Mouse (Mus musculus): ENCODE results near the gene Cer1. TPM values are rescaled to one million over a fixed set of nuclear protein-coding genes. Genes with fewer than 3 reads are reported as not detected.

Cer1 gene
- polyA plus RNA-seq, 1 experiment from 2014 or later = 0.25 TPM

DNA sequence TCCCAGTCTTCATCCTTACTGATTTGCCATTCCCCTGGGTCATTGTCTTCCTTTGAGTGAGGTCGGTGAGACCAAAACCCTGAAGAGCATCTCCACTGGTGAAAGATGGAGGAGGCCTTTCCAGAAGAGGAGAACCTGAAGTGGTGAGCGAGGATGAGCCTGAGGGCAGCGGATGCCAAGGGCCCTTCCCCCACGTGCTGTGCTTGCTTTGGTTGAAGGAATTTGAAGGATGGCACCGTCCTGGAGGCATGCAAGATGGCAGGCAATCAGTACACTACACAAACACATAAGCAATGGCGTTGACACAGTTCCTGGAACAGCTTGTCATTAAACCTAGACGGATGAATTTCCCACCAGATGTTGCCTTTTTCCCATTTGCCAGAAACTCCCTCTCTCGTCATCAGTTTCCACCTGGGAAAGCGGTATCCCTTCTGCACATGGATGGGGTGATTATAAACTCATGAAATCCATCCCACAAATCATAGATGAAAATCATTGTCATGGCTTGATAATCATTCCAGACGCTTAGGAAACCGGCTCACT is 29.7 kb upstream of the Cer1 start:
- Histone ChIP-seq H3K27me3 (ENCODE audit: control insufficient read depth, insufficient read depth, low read length) (no peaks in the 10 kb centered on the region), H3K4me1 (ENCODE audit: control insufficient read depth, insufficient read depth, low read length) (no peaks in the 10 kb centered on the region), H3K27ac (ENCODE audit: low read length) (no peak overlapping the region), H3K36me3 (ENCODE audit: control insufficient read depth, insufficient read depth, low read length) (no peaks in the 10 kb centered on the region), H3K4me2 (ENCODE audit: low read depth, low read length) (no peak overlapping the region), H3K9ac (ENCODE audit: low read length) (no peak overlapping the region), H3K9me3 (replicated peaks; ENCODE audit: control insufficient read depth, low read length) (no peaks in the 10 kb centered on the region), H3K4me3 (replicated peaks; ENCODE audit: low read length) (no peak overlapping the region)
- no peak for ATAC-seq (ENCODE audit: insufficient read depth, low FRiP score)
- WGBS = 80% methylated on average over 11 of the region's 11 CpGs

GRCm38 (mm10) chr4:82895227-82895626 is 10.3 kb upstream of the Cer1 start:
- H3K9ac ChIP-seq (ENCODE audit: low read length) = no peak overlapping the region
- no peak for ATAC-seq (ENCODE audit: insufficient read depth, low FRiP score)
- WGBS = 67% methylated on average over 10 of the region's 10 CpGs
- no peaks in the 10 kb centered on the region for H3K4me1 ChIP-seq (ENCODE audit: control insufficient read depth, insufficient read depth, low read length)
- H3K9me3 ChIP-seq (replicated peaks; ENCODE audit: control insufficient read depth, low read length) = no peaks in the 10 kb centered on the region
- H3K4me2 ChIP-seq (ENCODE audit: low read depth, low read length) = no peak overlapping the region
- H3K36me3 ChIP-seq (ENCODE audit: control insufficient read depth, insufficient read depth, low read length) = no peaks in the 10 kb centered on the region
- H3K4me3 ChIP-seq (replicated peaks; ENCODE audit: low read length) = no peak overlapping the region
- no peak overlapping the region for H3K27ac ChIP-seq (ENCODE audit: low read length)
- no peaks in the 10 kb centered on the region for H3K27me3 ChIP-seq (ENCODE audit: control insufficient read depth, insufficient read depth, low read length)

- Histone ChIP-seq H3K4me3 (replicated peaks; ENCODE audit: low read length) (no peak overlapping the region), H3K4me2 (ENCODE audit: low read depth, low read length) (no peak overlapping the region), H3K9ac (ENCODE audit: low read length) (no peak overlapping the region), H3K27ac (ENCODE audit: low read length) (peak overlapping the region; percentile 64; the same call in 1 of the 2 replicates), H3K27me3 (ENCODE audit: control insufficient read depth, insufficient read depth, low read length) (no peaks in the 10 kb centered on the region), H3K9me3 (replicated peaks; ENCODE audit: control insufficient read depth, low read length) (no peaks in the 10 kb centered on the region), H3K36me3 (ENCODE audit: control insufficient read depth, insufficient read depth, low read length) (no peaks in the 10 kb centered on the region), H3K4me1 (ENCODE audit: control insufficient read depth, insufficient read depth, low read length) (no peaks in the 10 kb centered on the region)
- WGBS = 84% methylated on average over 5 of the region's 5 CpGs
- no peak for ATAC-seq (ENCODE audit: insufficient read depth, low FRiP score)
Measured at GRCm38 (mm10) chr4:82892247-82892646, 7.3 kb upstream of the Cer1 start.

- 56% methylated on average over 2 of the region's 2 CpGs for WGBS
- no peak overlapping the region for H3K4me2 ChIP-seq (ENCODE audit: low read depth, low read length)
Measured at GRCm38 (mm10) chr4:82891566-82891965, 6.6 kb upstream of the Cer1 start.

DNA sequence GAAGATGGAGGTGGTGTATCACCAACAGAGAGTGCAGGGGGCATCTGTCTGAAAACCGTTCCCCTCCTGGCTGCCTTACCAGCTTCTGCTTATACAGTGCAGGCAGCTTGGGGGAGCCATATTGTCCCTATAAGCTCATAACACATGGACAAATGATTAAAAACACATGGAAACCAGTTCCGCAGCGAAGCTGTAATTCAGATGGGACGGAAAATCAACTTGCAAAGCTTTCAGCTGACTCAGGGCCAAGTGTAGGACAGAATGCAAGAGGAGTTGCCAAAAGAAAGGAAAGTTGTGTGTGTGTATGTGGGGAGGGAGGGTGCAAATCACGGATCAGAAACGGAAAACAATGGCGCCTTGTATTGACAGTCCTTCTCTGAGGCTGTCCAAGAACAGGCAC is 6.1 kb upstream of the Cer1 start:
- no peak overlapping the region for H3K9ac ChIP-seq (ENCODE audit: low read length)
- peak; percentile 80; the same call in 1 of the 2 replicates for ATAC-seq (ENCODE audit: insufficient read depth, low FRiP score)
- no peak overlapping the region for H3K4me2 ChIP-seq (ENCODE audit: low read depth, low read length)
- no peaks in the 10 kb centered on the region for H3K9me3 ChIP-seq (replicated peaks; ENCODE audit: control insufficient read depth, low read length)
- H3K27ac ChIP-seq (ENCODE audit: low read length) = peak overlapping the region; percentile 77
- 42% methylated on average over 7 of the region's 7 CpGs for WGBS
- H3K4me3 ChIP-seq (replicated peaks; ENCODE audit: low read length) = no peak overlapping the region
- no peaks in the 10 kb centered on the region for H3K4me1 ChIP-seq (ENCODE audit: control insufficient read depth, insufficient read depth, low read length)
- H3K36me3 ChIP-seq (ENCODE audit: control insufficient read depth, insufficient read depth, low read length) = no peaks in the 10 kb centered on the region
- no peaks in the 10 kb centered on the region for H3K27me3 ChIP-seq (ENCODE audit: control insufficient read depth, insufficient read depth, low read length)

More at GRCm38 (mm10) chr4:82891566-82891965, 6.6 kb upstream of the Cer1 start:
- Histone ChIP-seq H3K9me3 (replicated peaks; ENCODE audit: control insufficient read depth, low read length) (no peaks in the 10 kb centered on the region), H3K36me3 (ENCODE audit: control insufficient read depth, insufficient read depth, low read length) (no peaks in the 10 kb centered on the region), H3K27me3 (ENCODE audit: control insufficient read depth, insufficient read depth, low read length) (no peaks in the 10 kb centered on the region), H3K27ac (ENCODE audit: low read length) (peak overlapping the region; percentile 64; the same call in 1 of the 2 replicates), H3K9ac (ENCODE audit: low read length) (no peak overlapping the region), H3K4me3 (replicated peaks; ENCODE audit: low read length) (no peak overlapping the region), H3K4me1 (ENCODE audit: control insufficient read depth, insufficient read depth, low read length) (no peaks in the 10 kb centered on the region)
- no peak for ATAC-seq (ENCODE audit: insufficient read depth, low FRiP score)

DNA sequence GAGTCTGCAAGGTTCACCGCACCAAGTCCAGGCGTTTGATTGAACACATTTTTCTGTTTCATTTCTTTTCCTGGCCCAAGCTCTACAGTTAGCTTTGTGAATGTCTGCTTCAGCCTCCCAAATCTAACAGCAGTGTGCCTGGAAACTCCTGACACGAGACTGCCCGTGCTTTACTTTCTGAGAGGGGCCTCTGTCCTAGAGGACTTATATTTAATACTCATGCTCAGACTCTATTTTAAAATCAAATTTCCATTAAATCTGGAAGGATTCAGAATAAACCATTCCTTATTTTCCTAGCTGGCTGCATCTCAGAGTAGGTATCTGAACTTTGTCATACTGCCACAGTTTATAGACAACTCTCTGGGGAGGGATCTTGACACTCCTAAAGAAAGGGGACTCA is 5.6 kb upstream of the Cer1 start:
- ATAC-seq (ENCODE audit: insufficient read depth, low FRiP score) = peak; percentile 38; the same call in 1 of the 2 replicates
- Histone ChIP-seq H3K27ac (ENCODE audit: low read length) (peak overlapping the region; percentile 77), H3K9me3 (replicated peaks; ENCODE audit: control insufficient read depth, low read length) (no peaks in the 10 kb centered on the region)

DNA sequence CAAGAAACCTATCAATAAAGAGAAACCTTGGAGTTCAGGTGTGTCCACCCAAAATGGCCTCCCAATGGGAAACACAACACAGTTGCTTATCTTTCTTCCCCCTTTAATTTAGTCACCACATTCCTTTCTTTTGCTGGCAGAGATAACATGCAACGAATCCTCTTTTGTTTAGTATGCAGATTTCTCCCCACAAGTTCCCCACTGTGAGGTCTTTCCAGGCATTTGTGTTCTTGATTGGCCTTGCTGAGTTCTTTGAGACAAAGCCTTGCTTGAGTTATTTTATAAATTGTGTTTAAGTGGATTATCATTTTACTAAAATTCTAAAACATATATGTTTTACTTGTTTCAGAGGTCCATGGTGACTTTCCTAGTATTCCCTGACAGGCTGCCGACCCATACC is 1.2 kb upstream of the Cer1 start:
- H3K27me3 ChIP-seq (ENCODE audit: control insufficient read depth, insufficient read depth, low read length) = no peaks in the 10 kb centered on the region
- 59% methylated on average over 2 of the region's 2 CpGs for WGBS
- no peak overlapping the region for H3K27ac ChIP-seq (ENCODE audit: low read length)
- H3K4me3 ChIP-seq (replicated peaks; ENCODE audit: low read length) = no peak overlapping the region
- no peak overlapping the region for H3K9ac ChIP-seq (ENCODE audit: low read length)
- H3K4me2 ChIP-seq (ENCODE audit: low read depth, low read length) = no peak overlapping the region
- ATAC-seq (ENCODE audit: insufficient read depth, low FRiP score) = no peak
- H3K36me3 ChIP-seq (ENCODE audit: control insufficient read depth, insufficient read depth, low read length) = no peaks in the 10 kb centered on the region
- peaks cover 4% of the 10 kb centered on the region; the same call in 1 of the 2 replicates for H3K4me1 ChIP-seq (ENCODE audit: control insufficient read depth, insufficient read depth, low read length)
- H3K9me3 ChIP-seq (replicated peaks; ENCODE audit: control insufficient read depth, low read length) = no peaks in the 10 kb centered on the region

More for the DNA sequence above, 5.6 kb upstream of the Cer1 start:
- 56% methylated on average over 4 of the region's 4 CpGs for WGBS
- no peaks in the 10 kb centered on the region for H3K4me1 ChIP-seq (ENCODE audit: control insufficient read depth, insufficient read depth, low read length)
- H3K27me3 ChIP-seq (ENCODE audit: control insufficient read depth, insufficient read depth, low read length) = no peaks in the 10 kb centered on the region
- H3K4me3 ChIP-seq (replicated peaks; ENCODE audit: low read length) = no peak overlapping the region
- no peaks in the 10 kb centered on the region for H3K36me3 ChIP-seq (ENCODE audit: control insufficient read depth, insufficient read depth, low read length)
- no peak overlapping the region for H3K9ac ChIP-seq (ENCODE audit: low read length)
- H3K4me2 ChIP-seq (ENCODE audit: low read depth, low read length) = no peak overlapping the region

GRCm38 (mm10) chr4:82885535-82885913 is 576 bp upstream of the Cer1 start:
- Histone ChIP-seq H3K4me1 (ENCODE audit: control insufficient read depth, insufficient read depth, low read length) (peaks cover 4% of the 10 kb centered on the region; the same call in 1 of the 2 replicates), H3K27me3 (ENCODE audit: control insufficient read depth, insufficient read depth, low read length) (no peaks in the 10 kb centered on the region), H3K9ac (ENCODE audit: low read length) (no peak overlapping the region), H3K36me3 (ENCODE audit: control insufficient read depth, insufficient read depth, low read length) (no peaks in the 10 kb centered on the region), H3K4me3 (replicated peaks; ENCODE audit: low read length) (no peak overlapping the region), H3K4me2 (ENCODE audit: low read depth, low read length) (no peak overlapping the region), H3K27ac (ENCODE audit: low read length) (no peak overlapping the region), H3K9me3 (replicated peaks; ENCODE audit: control insufficient read depth, low read length) (no peaks in the 10 kb centered on the region)
- WGBS = 22% methylated on average over 1 of the region's 1 CpGs
- ATAC-seq (ENCODE audit: insufficient read depth, low FRiP score) = peak; percentile 58; the same call in 1 of the 2 replicates

DNA sequence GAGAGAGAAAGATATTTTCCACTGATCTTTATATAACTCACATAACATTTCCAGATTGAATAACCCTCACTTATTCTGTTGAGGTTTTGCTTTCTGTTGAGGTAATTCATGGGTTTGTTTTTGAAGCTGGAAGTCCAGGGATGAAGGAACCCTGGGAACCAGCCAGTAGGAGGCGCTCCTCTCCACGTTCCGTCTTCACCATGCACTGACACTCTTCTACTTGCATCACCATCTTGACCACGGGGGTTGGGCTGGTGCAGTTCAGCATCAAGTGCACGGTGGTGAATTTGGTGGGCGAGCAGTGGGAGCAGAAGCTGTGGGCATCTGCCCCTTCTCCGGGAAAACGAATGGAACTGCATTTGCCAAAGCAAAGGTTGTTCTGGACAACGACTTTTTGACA is 2.4 kb downstream of the Cer1 start:
- Histone ChIP-seq H3K4me3 (replicated peaks; ENCODE audit: low read length) (no peak overlapping the region), H3K4me2 (ENCODE audit: low read depth, low read length) (no peak overlapping the region), H3K4me1 (ENCODE audit: control insufficient read depth, insufficient read depth, low read length) (peaks cover 4% of the 10 kb centered on the region; the same call in 1 of the 2 replicates), H3K27me3 (ENCODE audit: control insufficient read depth, insufficient read depth, low read length) (no peaks in the 10 kb centered on the region), H3K36me3 (ENCODE audit: control insufficient read depth, insufficient read depth, low read length) (no peaks in the 10 kb centered on the region), H3K9me3 (replicated peaks; ENCODE audit: control insufficient read depth, low read length) (no peaks in the 10 kb centered on the region), H3K9ac (ENCODE audit: low read length) (no peak overlapping the region), H3K27ac (ENCODE audit: low read length) (no peak overlapping the region)
- ATAC-seq (ENCODE audit: insufficient read depth, low FRiP score) = no peak
- WGBS = 80% methylated on average over 9 of the region's 9 CpGs

Measured in stomach, embryonic 16.5 days (tissue).